Mouse (Mus musculus): Measurements from ENCODE around the gene Hist1h2ai. TPM values are rescaled to one million over a fixed set of nuclear protein-coding genes. Genes with fewer than 3 reads are reported as not detected.
"Not testable (repeated sequence)": the region's sequence is repeated elsewhere in the genome, so short reads cannot be mapped to it uniquely, and the experiment has no call there.

Hist1h2ai gene
- polyA plus RNA-seq (2012; rRNA removed) = 66.1 and 104 TPM in 2 replicates

DNA sequence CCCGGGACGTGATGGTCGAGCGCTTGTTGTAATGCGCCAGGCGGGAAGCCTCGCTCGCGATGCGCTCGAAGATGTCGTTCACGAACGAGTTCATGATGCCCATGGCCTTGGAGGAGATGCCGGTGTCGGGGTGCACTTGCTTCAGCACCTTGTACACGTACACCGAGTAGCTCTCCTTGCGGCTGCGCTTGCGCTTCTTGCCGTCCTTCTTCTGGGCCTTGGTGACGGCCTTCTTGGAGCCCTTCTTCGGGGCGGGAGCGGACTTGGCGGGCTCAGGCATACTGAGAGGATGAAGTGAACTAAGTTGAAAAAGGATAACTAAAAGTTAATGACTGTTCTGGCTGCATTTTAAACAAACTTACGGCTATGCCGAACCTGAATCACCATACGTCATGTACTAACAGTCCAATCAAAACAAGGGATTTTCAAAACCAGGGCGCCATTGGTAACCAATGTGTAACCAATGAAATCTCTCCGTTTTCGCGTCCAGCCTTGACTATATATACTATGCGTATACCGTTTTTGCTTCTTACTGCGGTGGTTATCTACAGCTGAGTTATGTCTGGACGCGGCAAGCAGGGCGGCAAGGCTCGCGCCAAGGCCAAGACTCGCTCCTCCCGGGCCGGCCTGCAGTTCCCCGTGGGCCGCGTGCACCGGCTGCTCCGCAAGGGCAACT, at the start of gene Hist1h2ai, which contains the start of gene Hist1h2bl:
Hist1h2ai (plus strand) TSS at position 559 of the 676 bp plus-strand sequence.
Hist1h2bl (minus strand) TSS at position 280 of the 676 bp plus-strand sequence.
- H3K36me3 ChIP-seq (ENCODE audit: control insufficient read depth, insufficient read depth, low read length); H3K27me3 ChIP-seq (ENCODE audit: control insufficient read depth, insufficient read depth, low read length); H3K4me1 ChIP-seq (ENCODE audit: control insufficient read depth, insufficient read depth, insufficient read length, low read length): not testable (repeated sequence)
- peak; percentile 19; the same call in 1 of the 2 replicates for TF ChIP-seq POLR2A (IDR thresholded peaks at IDR 0.05; ENCODE audit: low read depth, low read length)
- WGBS = under 1% methylated on average over 37 of the region's 50 CpGs
- H3K4me3 ChIP-seq (ENCODE audit: low read depth, low read length) = peak within 1 kb of the TSS; percentile 75
- peak within 1 kb of the TSS; percentile 88 for H3K27ac ChIP-seq (ENCODE audit: insufficient read depth, low read depth, low read length)

GRCm38 (mm10) chr13:21677305-21677704, 38.9 kb upstream of the Hist1h2ai start, which contains the start of gene Olfr1360:
Gene Olfr1360, minus strand, starts transcription at chr13:21677405.
- no peak for TF ChIP-seq CTCF (IDR thresholded peaks at IDR 0.05; ENCODE audit: extremely low read depth, insufficient read length, insufficient replicate concordance, low read depth, low read length)
- no peak for TF ChIP-seq POLR2A (IDR thresholded peaks at IDR 0.05; ENCODE audit: low read depth, low read length)
- Histone ChIP-seq H3K36me3 (ENCODE audit: control insufficient read depth, insufficient read depth, low read length) (no peaks in the 10 kb centered on the region), H3K4me3 (ENCODE audit: low read depth, low read length) (no peak within 1 kb of the TSS), H3K27me3 (ENCODE audit: control insufficient read depth, insufficient read depth, low read length) (no peaks in the 10 kb centered on the region), H3K4me1 (ENCODE audit: control insufficient read depth, insufficient read depth, insufficient read length, low read length) (no peaks in the 10 kb centered on the region), H3K27ac (ENCODE audit: insufficient read depth, low read depth, low read length) (no peak within 1 kb of the TSS)
- WGBS = 80% methylated on average over 2 of the region's 2 CpGs

GRCm38 (mm10) chr13:21697811-21698210, 18.4 kb upstream of the Hist1h2ai start, which contains the start of gene Olfr1359:
Gene Olfr1359, plus strand, starts transcription at chr13:21698111.
- H3K4me1 ChIP-seq (ENCODE audit: control insufficient read depth, insufficient read depth, insufficient read length, low read length) = no peaks in the 10 kb centered on the region
- TF ChIP-seq CTCF (IDR thresholded peaks at IDR 0.05; ENCODE audit: extremely low read depth, insufficient read length, insufficient replicate concordance, low read depth, low read length) (no peak), POLR2A (IDR thresholded peaks at IDR 0.05; ENCODE audit: low read depth, low read length) (no peak)
- H3K27ac ChIP-seq (ENCODE audit: insufficient read depth, low read depth, low read length) = no peak within 1 kb of the TSS
- no peaks in the 10 kb centered on the region for H3K27me3 ChIP-seq (ENCODE audit: control insufficient read depth, insufficient read depth, low read length)
- no peaks in the 10 kb centered on the region for H3K36me3 ChIP-seq (ENCODE audit: control insufficient read depth, insufficient read depth, low read length)
- H3K4me3 ChIP-seq (ENCODE audit: low read depth, low read length) = no peak within 1 kb of the TSS

- Histone ChIP-seq H3K4me1 (ENCODE audit: control insufficient read depth, insufficient read depth, insufficient read length, low read length) (no peaks in the 10 kb centered on the region), H3K4me3 (ENCODE audit: low read depth, low read length) (no peak overlapping the region), H3K36me3 (ENCODE audit: control insufficient read depth, insufficient read depth, low read length) (no peaks in the 10 kb centered on the region), H3K27me3 (ENCODE audit: control insufficient read depth, insufficient read depth, low read length) (no peaks in the 10 kb centered on the region), H3K27ac (ENCODE audit: insufficient read depth, low read depth, low read length) (no peak overlapping the region)
- TF ChIP-seq CTCF (IDR thresholded peaks at IDR 0.05; ENCODE audit: extremely low read depth, insufficient read length, insufficient replicate concordance, low read depth, low read length) (no peak), POLR2A (IDR thresholded peaks at IDR 0.05; ENCODE audit: low read depth, low read length) (no peak)
- WGBS = 55% methylated on average over 4 of the region's 4 CpGs
Measured at GRCm38 (mm10) chr13:21706669-21707068, 9.6 kb upstream of the Hist1h2ai start.

DNA sequence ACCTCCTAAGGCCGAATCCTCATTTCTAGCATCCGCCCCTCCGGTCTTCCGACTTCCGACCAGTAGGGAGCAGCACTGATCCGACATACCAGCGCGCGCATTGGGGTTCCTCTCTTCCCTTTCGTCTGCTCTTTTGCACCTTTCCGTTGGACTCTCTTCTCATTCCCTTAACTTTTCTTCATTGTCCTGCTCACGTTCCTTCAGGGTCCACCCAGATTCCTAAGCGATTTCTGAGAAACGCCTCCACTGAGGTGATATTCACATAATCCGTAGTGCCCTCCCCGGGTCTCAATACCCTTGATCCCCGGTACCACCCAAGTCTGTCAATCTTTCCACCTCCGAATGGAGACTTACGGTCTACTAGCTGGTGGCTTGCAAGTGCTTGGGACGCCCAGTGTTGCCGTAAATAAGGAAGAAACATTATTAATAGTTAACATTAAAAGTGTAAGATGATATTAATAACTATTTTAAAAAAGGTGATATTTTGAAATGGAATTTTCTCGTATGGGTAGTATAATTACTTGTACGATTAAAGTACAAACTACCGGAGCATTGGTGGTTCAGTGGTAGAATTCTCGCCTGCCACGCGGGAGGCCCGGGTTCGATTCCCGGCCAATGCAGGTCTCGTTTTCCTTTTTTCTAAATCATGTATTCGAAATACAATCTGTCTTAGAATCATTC, 6.1 kb upstream of the Hist1h2ai start:
- TF ChIP-seq CTCF (IDR thresholded peaks at IDR 0.05; ENCODE audit: extremely low read depth, insufficient read length, insufficient replicate concordance, low read depth, low read length) (peak; percentile 87), POLR2A (IDR thresholded peaks at IDR 0.05; ENCODE audit: low read depth, low read length) (no peak; the same call in 1 of the 2 replicates)
- Histone ChIP-seq H3K27me3 (ENCODE audit: control insufficient read depth, insufficient read depth, low read length) (no peaks in the 10 kb centered on the region), H3K4me1 (ENCODE audit: control insufficient read depth, insufficient read depth, insufficient read length, low read length) (peaks cover 4% of the 10 kb centered on the region; the same call in 1 of the 2 replicates), H3K27ac (ENCODE audit: insufficient read depth, low read depth, low read length) (peak overlapping the region; percentile 41), H3K36me3 (ENCODE audit: control insufficient read depth, insufficient read depth, low read length) (no peaks in the 10 kb centered on the region), H3K4me3 (ENCODE audit: low read depth, low read length) (peak overlapping the region; percentile 69)
- under 1% methylated on average over 32 of the region's 32 CpGs for WGBS

- Histone ChIP-seq H3K27ac (ENCODE audit: insufficient read depth, low read depth, low read length) (peak overlapping the region; percentile 4), H3K4me3 (ENCODE audit: low read depth, low read length) (peak overlapping the region; percentile 10; the same call in 1 of the 2 replicates), H3K27me3 (ENCODE audit: control insufficient read depth, insufficient read depth, low read length) (no peaks in the 10 kb centered on the region), H3K36me3 (ENCODE audit: control insufficient read depth, insufficient read depth, low read length) (no peaks in the 10 kb centered on the region), H3K4me1 (ENCODE audit: control insufficient read depth, insufficient read depth, insufficient read length, low read length) (peaks cover 8% of the 10 kb centered on the region; the same call in 1 of the 2 replicates)
- TF ChIP-seq POLR2A (IDR thresholded peaks at IDR 0.05; ENCODE audit: low read depth, low read length) = no peak
- no peak for TF ChIP-seq CTCF (IDR thresholded peaks at IDR 0.05; ENCODE audit: extremely low read depth, insufficient read length, insufficient replicate concordance, low read depth, low read length)
- whole genome bisulfite sequencing = 3% methylated on average over 22 of the region's 22 CpGs
Measured at GRCm38 (mm10) chr13:21710821-21711525, 5.2 kb upstream of the Hist1h2ai start.

All from small intestine, adult 2 months (tissue).